Mouse (Mus musculus) MEL (cell line): ENCODE measurements at regions not wholly inside any gene's neighbourhood (a gene's known extent, or its start where the extent isn't known, plus 50 kb on each side); places are given as distances from the start of the nearest gene placed in this dataset.

ENCODE experiments used
- DNase-seq: peaks from one replicate; pipeline ENCODE4 v3.0.0; 2011; ENCODE audit warnings: low read depth, low spot score
- H3K27ac ChIP-seq: 2 replicates; pipeline ENCODE4 v1.5.1; 2012; ENCODE audit warnings: low read depth, mild to moderate bottlenecking, control low read depth, low read length, moderate library complexity; ENCODE audit not compliant: control insufficient read depth
- H3K27me3 ChIP-seq, 2 experiments: fragments of 150-350 bp in 1 of 2; sonication (generic) in 1 of 2; 2 replicates each; pipeline ENCODE4 v1.6.1; 2012; ENCODE audit warnings: low read length in 2 of 2, mild to moderate bottlenecking in 2 of 2, improper control_type of control experiment in 1 of 2, moderate library complexity in 1 of 2; ENCODE audit not compliant: insufficient read depth in 2 of 2, control insufficient read depth in 1 of 2
- H3K36me3 ChIP-seq, 2 experiments: 2 replicates each; pipeline ENCODE4 v1.6.1; 2012 to 2014; ENCODE audit warnings: low read length in 2 of 2, improper control_type of control experiment in 1 of 2, inconsistent platforms in 1 of 2, mild to moderate bottlenecking in 1 of 2; ENCODE audit not compliant: insufficient read depth in 2 of 2, control insufficient read depth in 1 of 2
- H3K4me1 ChIP-seq, 2 experiments: fragments of 150-350 bp in 1 of 2; sonication (generic) in 1 of 2; 2 replicates each; pipeline ENCODE4 v1.6.1; 2012; ENCODE audit warnings: low read length in 2 of 2, improper control_type of control experiment in 1 of 2, mild to moderate bottlenecking in 1 of 2; ENCODE audit not compliant: insufficient read depth in 2 of 2, control insufficient read depth in 1 of 2
- H3K4me3 ChIP-seq, 2 experiments: fragments of 150-350 bp in 1 of 2; sonication (generic) in 1 of 2; 2 replicates each; pipeline ENCODE4 v1.5.1; 2012; ENCODE audit warnings: low read depth in 2 of 2, low read length in 2 of 2, mild to moderate bottlenecking in 2 of 2, moderate library complexity in 2 of 2, control low read depth in 1 of 2, improper control_type of control experiment in 1 of 2; ENCODE audit not compliant: control insufficient read depth in 1 of 2, insufficient read depth in 1 of 2
- H3K79me2 ChIP-seq: 2 replicates; pipeline ENCODE4 v1.6.1; 2012; ENCODE audit warnings: mild to moderate bottlenecking, low read length, moderate library complexity; ENCODE audit not compliant: control insufficient read depth, poor library complexity, insufficient read depth
- H3K9ac ChIP-seq: 2 replicates; pipeline ENCODE4 v1.6.1; 2012; ENCODE audit warnings: low read depth, mild to moderate bottlenecking, control low read depth, low read length, moderate library complexity; ENCODE audit not compliant: control insufficient read depth, poor library complexity, severe bottlenecking
- H3K9me3 ChIP-seq: fragments of 150-350 bp; sonication (generic); replicated peaks from 2 replicates; pipeline ENCODE4 v1.6.1; 2012; ENCODE audit warnings: mild to moderate bottlenecking, low read length, improper control_type of control experiment, moderate library complexity; ENCODE audit not compliant: insufficient read depth
- BHLHE40 ChIP-seq: IDR thresholded peaks from 2 replicates; pipeline ENCODE4 v1.6.1; 2012; ENCODE audit warnings: low read depth, mild to moderate bottlenecking, inconsistent platforms, low read length, improper control_type of control experiment, borderline replicate concordance
- CHD1 ChIP-seq: IDR thresholded peaks from 2 replicates; pipeline ENCODE4 v1.6.1; 2012; ENCODE audit warnings: low read depth, mild to moderate bottlenecking, inconsistent platforms, low read length, improper control_type of control experiment
- CHD2 ChIP-seq: IDR thresholded peaks from 2 replicates; pipeline ENCODE4 v1.6.1; 2011; ENCODE audit warnings: low read length, improper control_type of control experiment
- CTCF ChIP-seq, 3 experiments: IDR thresholded peaks in 2 of 3; conservative IDR thresholded peaks in 1 of 3; 2 replicates each; pipeline ENCODE4 v1.5.1; 2011 to 2012; ENCODE audit warnings: low read length in 3 of 3, low read depth in 2 of 3, mild to moderate bottlenecking in 2 of 3, improper control_type of control experiment in 1 of 3, inconsistent platforms in 1 of 3, mixed read lengths in 1 of 3, moderate library complexity in 1 of 3; ENCODE audit not compliant: control insufficient read depth in 1 of 3, insufficient read depth in 1 of 3, poor library complexity in 1 of 3, severe bottlenecking in 1 of 3
- E2F4 ChIP-seq: IDR thresholded peaks from 2 replicates; pipeline ENCODE4 v1.6.1; 2011; ENCODE audit warnings: low read depth, low read length, improper control_type of control experiment, borderline replicate concordance
- ELF1 ChIP-seq: IDR thresholded peaks from 2 replicates; pipeline ENCODE4 v1.6.1; 2014; ENCODE audit warnings: low read depth, mild to moderate bottlenecking, inconsistent platforms, low read length, improper control_type of control experiment, moderate library complexity
- EP300 ChIP-seq, 2 experiments: IDR thresholded peaks; 2 replicates each; pipeline ENCODE4 v1.6.1; 2011; ENCODE audit warnings: improper control_type of control experiment in 2 of 2, low read length in 2 of 2, low read depth in 1 of 2, mild to moderate bottlenecking in 1 of 2
- ETS1 ChIP-seq: IDR thresholded peaks from 2 replicates; pipeline ENCODE4 v1.6.1; 2012; ENCODE audit warnings: low read depth, mild to moderate bottlenecking, inconsistent platforms, low read length, improper control_type of control experiment, moderate library complexity
- GABPA ChIP-seq: IDR thresholded peaks from 2 replicates; pipeline ENCODE4 v1.6.1; 2012; ENCODE audit warnings: low read depth, mild to moderate bottlenecking, inconsistent platforms, low read length, improper control_type of control experiment, moderate library complexity
- GATA1 ChIP-seq: IDR thresholded peaks from 2 replicates; pipeline ENCODE4 v1.6.1; 2011; ENCODE audit warnings: low read depth, low read length, improper control_type of control experiment
- JUND ChIP-seq: IDR thresholded peaks from 2 replicates; pipeline ENCODE4 v1.6.1; 2011; ENCODE audit warnings: low read depth, mild to moderate bottlenecking, improper control_type of control experiment, low read length
- KAT2A ChIP-seq: conservative IDR thresholded peaks from 2 replicates; pipeline ENCODE4 v1.6.1; 2012; ENCODE audit warnings: low read depth, low read length, improper control_type of control experiment, inconsistent platforms
- MAFK ChIP-seq: IDR thresholded peaks from 2 replicates; pipeline ENCODE4 v1.6.1; 2011; ENCODE audit warnings: low read depth, mild to moderate bottlenecking, low read length, improper control_type of control experiment, borderline replicate concordance
- MAX ChIP-seq: IDR thresholded peaks from 2 replicates; pipeline ENCODE4 v1.6.1; 2011; ENCODE audit warnings: low read length, improper control_type of control experiment
- MAZ ChIP-seq: IDR thresholded peaks from 2 replicates; pipeline ENCODE4 v1.6.1; 2012; ENCODE audit warnings: low read depth, mild to moderate bottlenecking, inconsistent platforms, low read length, improper control_type of control experiment
- MEF2A ChIP-seq: IDR thresholded peaks from 2 replicates; pipeline ENCODE4 v1.6.1; 2014; ENCODE audit warnings: low read depth, mild to moderate bottlenecking, inconsistent platforms, low read length, improper control_type of control experiment; ENCODE audit not compliant: poor library complexity, insufficient replicate concordance, severe bottlenecking; ENCODE audit errors: extremely low read depth
- MXI1 ChIP-seq: IDR thresholded peaks from 2 replicates; pipeline ENCODE4 v1.6.1; 2011; ENCODE audit warnings: mild to moderate bottlenecking, low read depth, low read length, improper control_type of control experiment
- MYB ChIP-seq: IDR thresholded peaks from 2 replicates; pipeline ENCODE4 v1.6.1; 2011; ENCODE audit warnings: mild to moderate bottlenecking, low read depth, low read length, improper control_type of control experiment
- MYC ChIP-seq: IDR thresholded peaks from 2 replicates; pipeline ENCODE4 v1.6.1; 2011; ENCODE audit warnings: low read depth, mild to moderate bottlenecking, low read length, improper control_type of control experiment, moderate library complexity
- NELFE ChIP-seq: IDR thresholded peaks from 2 replicates; pipeline ENCODE4 v1.6.1; 2011; ENCODE audit warnings: low read depth, low read length, improper control_type of control experiment
- NRF1 ChIP-seq: IDR thresholded peaks from 2 replicates; pipeline ENCODE4 v1.6.1; 2014; ENCODE audit warnings: low read depth, mild to moderate bottlenecking, inconsistent platforms, low read length, improper control_type of control experiment, moderate library complexity; ENCODE audit not compliant: poor library complexity, insufficient read depth, severe bottlenecking
- POLR2A ChIP-seq, 2 experiments: IDR thresholded peaks; 2 replicates each; pipeline ENCODE4 v1.6.1; 2011 to 2012; ENCODE audit warnings: low read length in 2 of 2, mild to moderate bottlenecking in 2 of 2, control low read depth in 1 of 2, improper control_type of control experiment in 1 of 2, low read depth in 1 of 2, moderate library complexity in 1 of 2; ENCODE audit not compliant: control insufficient read depth in 1 of 2, insufficient read depth in 1 of 2, poor library complexity in 1 of 2
- POLR2AphosphoS2 ChIP-seq: IDR thresholded peaks from 2 replicates; pipeline ENCODE4 v1.6.1; 2011; ENCODE audit warnings: low read length, improper control_type of control experiment
- POLR2AphosphoS5 ChIP-seq: IDR thresholded peaks from 2 replicates; pipeline ENCODE4 v1.6.1; 2012; ENCODE audit warnings: low read depth, borderline replicate concordance, mild to moderate bottlenecking, inconsistent platforms, low read length, moderate library complexity, mixed read lengths
- RAD21 ChIP-seq: IDR thresholded peaks from 2 replicates; pipeline ENCODE4 v1.6.1; 2011; ENCODE audit warnings: mild to moderate bottlenecking, low read depth, low read length, improper control_type of control experiment
- RCOR1 ChIP-seq: IDR thresholded peaks from 2 replicates; pipeline ENCODE4 v1.6.1; 2012; ENCODE audit warnings: low read depth, mild to moderate bottlenecking, inconsistent platforms, low read length, improper control_type of control experiment
- SIN3A ChIP-seq: IDR thresholded peaks from 2 replicates; pipeline ENCODE4 v1.6.1; 2012; ENCODE audit warnings: low read length, improper control_type of control experiment, inconsistent platforms
- SMC3 ChIP-seq: IDR thresholded peaks from 2 replicates; pipeline ENCODE4 v1.6.1; 2011; ENCODE audit warnings: low read depth, low read length, improper control_type of control experiment
- TAL1 ChIP-seq: IDR thresholded peaks from 2 replicates; pipeline ENCODE4 v1.6.1; 2012; ENCODE audit warnings: mild to moderate bottlenecking, inconsistent platforms, low read length, moderate library complexity, mixed read lengths
- TBP ChIP-seq: IDR thresholded peaks from 2 replicates; pipeline ENCODE4 v1.8.0; 2011; ENCODE audit warnings: low read depth, low read length, improper control_type of control experiment
- TCF12 ChIP-seq: IDR thresholded peaks from 2 replicates; pipeline ENCODE4 v1.6.1; 2014; ENCODE audit warnings: low read depth, mild to moderate bottlenecking, inconsistent platforms, low read length, improper control_type of control experiment, moderate library complexity
- UBTF ChIP-seq: IDR thresholded peaks from 2 replicates; pipeline ENCODE4 v1.6.1; 2012; ENCODE audit warnings: low read depth, mild to moderate bottlenecking, inconsistent platforms, low read length, improper control_type of control experiment, moderate library complexity, borderline replicate concordance; ENCODE audit not compliant: insufficient read depth
- USF1 ChIP-seq: IDR thresholded peaks from 2 replicates; pipeline ENCODE4 v1.6.1; 2014; ENCODE audit warnings: low read depth, mild to moderate bottlenecking, inconsistent platforms, low read length, improper control_type of control experiment, moderate library complexity
- USF2 ChIP-seq, 2 experiments: IDR thresholded peaks; 2 replicates each; pipeline ENCODE4 v1.6.1; 2011 to 2012; ENCODE audit warnings: improper control_type of control experiment in 2 of 2, low read length in 2 of 2, borderline replicate concordance in 1 of 2, inconsistent platforms in 1 of 2, low read depth in 1 of 2, mild to moderate bottlenecking in 1 of 2; ENCODE audit not compliant: insufficient read depth in 1 of 2
- ZC3H11A ChIP-seq: IDR thresholded peaks from 2 replicates; pipeline ENCODE4 v1.6.1; 2012; ENCODE audit warnings: low read depth, mild to moderate bottlenecking, inconsistent platforms, low read length, improper control_type of control experiment
- ZKSCAN1 ChIP-seq: IDR thresholded peaks from 2 replicates; pipeline ENCODE4 v1.6.1; 2012; ENCODE audit warnings: low read depth, mild to moderate bottlenecking, inconsistent platforms, low read length, improper control_type of control experiment, moderate library complexity
- ZMIZ1 ChIP-seq: IDR thresholded peaks from 2 replicates; pipeline ENCODE4 v1.6.1; 2012; ENCODE audit warnings: low read depth, mild to moderate bottlenecking, inconsistent platforms, low read length, improper control_type of control experiment, moderate library complexity
- ZNF384 ChIP-seq: IDR thresholded peaks from 2 replicates; pipeline ENCODE4 v1.6.1; 2012; ENCODE audit warnings: low read depth, mild to moderate bottlenecking, inconsistent platforms, low read length, improper control_type of control experiment

DNA sequence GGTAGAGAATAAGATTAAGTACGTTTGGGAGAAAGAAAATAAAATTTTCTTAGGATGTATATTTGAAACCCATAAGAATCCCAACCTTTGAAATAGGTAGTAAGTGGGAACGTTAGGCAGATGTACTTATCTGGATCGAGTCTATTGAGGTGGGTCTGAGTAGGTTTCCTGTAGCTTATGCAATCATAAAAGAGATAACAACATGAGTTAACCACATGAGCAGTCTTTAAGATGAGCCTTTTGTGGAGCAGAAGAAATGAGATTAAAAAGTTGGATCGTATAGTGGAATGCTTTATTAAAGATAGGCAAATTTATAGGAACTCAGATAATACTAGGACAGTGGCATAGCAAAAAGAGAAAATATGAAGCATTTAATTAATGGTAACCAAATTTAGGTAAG lies 646.3 kb upstream of the Diaph2 start:
- DNase-seq = peak; percentile 54
- H3K27me3 ChIP-seq = no peaks in the 10 kb centered on the region
- TF ChIP-seq POLR2AphosphoS5 = no peak
- peak; percentile 83 to 87 for TF ChIP-seq EP300 (IDR thresholded peaks at IDR 0.05; ENCODE audit: low read depth in 1 of 2, low read length in 2 of 2)
- peak; percentile 64 for TF ChIP-seq SIN3A
- TF ChIP-seq TCF12 = peak; percentile 82; the same call in 1 of the 2 replicates
- no peak; the same call in 1 of the 2 replicates for TF ChIP-seq CHD2
- no peak for TF ChIP-seq ZMIZ1
- no peak for TF ChIP-seq BHLHE40
- no peak for TF ChIP-seq MEF2A
- TF ChIP-seq ZC3H11A = no peak
- TF ChIP-seq RCOR1 = peak; percentile 59
- TF ChIP-seq MYC = peak; percentile 48; the same call in 1 of the 2 replicates
- no peak for TF ChIP-seq NELFE
- no peak for TF ChIP-seq TBP
- TF ChIP-seq GABPA = no peak
- TF ChIP-seq GATA1 = peak; percentile 80
- peak; percentile 73 for TF ChIP-seq ETS1
- TF ChIP-seq MAFK = no peak
- no peak for TF ChIP-seq UBTF
- 0 out of 2 replicates have a peak, but pooled peaks have one; percentile 38 for TF ChIP-seq MYB
- TF ChIP-seq POLR2A (IDR thresholded peaks at IDR 0.05; ENCODE audit: control insufficient read depth in 1 of 2, insufficient read depth in 1 of 2, low read depth in 1 of 2, low read length in 2 of 2, poor library complexity in 1 of 2) = no peak
- no peak for TF ChIP-seq CHD1
- peak; percentile 37; the same call in 1 of the 2 replicates for TF ChIP-seq USF1
- TF ChIP-seq MAZ = no peak
- TF ChIP-seq ELF1 = no peak
- no peak for TF ChIP-seq USF2 (IDR thresholded peaks at IDR 0.05; ENCODE audit: borderline replicate concordance in 1 of 2, insufficient read depth in 1 of 2, low read depth in 1 of 2, low read length in 2 of 2)
- TF ChIP-seq MXI1 = no peak; the same call in 1 of the 2 replicates
- no peak for TF ChIP-seq ZKSCAN1
- no peak for TF ChIP-seq SMC3
- no peak for TF ChIP-seq POLR2AphosphoS2
- no peak for TF ChIP-seq RAD21
- TF ChIP-seq ZNF384 = no peak
- TF ChIP-seq E2F4 = no peak
- TF ChIP-seq CTCF (IDR thresholded peaks at IDR 0.05 in 2 of 3, conservative IDR thresholded peaks at IDR 0.05 in 1 of 3; ENCODE audit: control insufficient read depth in 1 of 3, insufficient read depth in 1 of 3, low read depth in 2 of 3, low read length in 3 of 3, poor library complexity in 1 of 3, severe bottlenecking in 1 of 3) = no peak
- no peak for TF ChIP-seq NRF1
- no peak for TF ChIP-seq JUND
- TF ChIP-seq TAL1 = no peak
- peak; percentile 39; the same call in 1 of the 2 replicates for TF ChIP-seq KAT2A
- TF ChIP-seq MAX = peak; percentile 36; the same call in 1 of the 2 replicates

More for the DNA sequence above, 646.3 kb upstream of the Diaph2 start:
- Histone ChIP-seq H3K79me2 (no peaks in the 10 kb centered on the region), H3K36me3 (peaks cover 0 to 17% of the 10 kb centered on the region in 2 experiments; a peak in 2 of 4 replicates), H3K9ac (peak overlapping the region; percentile 33), H3K9me3 (no peaks in the 10 kb centered on the region), H3K4me1 (peaks cover 12 to 14% of the 10 kb centered on the region in 2 experiments), H3K4me3 (peak overlapping the region in 1 of 2 experiments; percentile 11; a peak in 1 of 4 replicates), H3K27ac (peak overlapping the region; percentile 96)
